Mouse (Mus musculus): ENCODE results near the gene Epha10. TPM values are rescaled to one million over a fixed set of nuclear protein-coding genes. Genes with fewer than 3 reads are reported as not detected.
A peak's percentile ranks its signal among the peaks of the same experiment; 100 is the strongest.
"Not testable (repeated sequence)": the region's sequence is repeated elsewhere in the genome, so short reads cannot be mapped to it uniquely, and the experiment has no call there.

The Epha10 gene
- polyA plus RNA-seq, 1 experiment from 2014 or later = not detected

- H3K4me3 ChIP-seq (ENCODE audit: inconsistent target) = peak within 1 kb of the TSS; percentile 97
- H3K79me2 ChIP-seq (ENCODE audit: inconsistent target) = peaks cover 37% of the 10 kb centered on the region
- H3K27ac ChIP-seq = peak within 1 kb of the TSS; percentile 60
- H3K36me3 ChIP-seq (ENCODE audit: inconsistent target) = peaks cover 17% of the 10 kb centered on the region; the same call in 1 of the 2 replicates
- under 1% methylated on average over 52 of the region's 52 CpGs for WGBS (ENCODE audit: missing documents)
Measured at GRCm38 (mm10) chr4:124936613-124937471, 56.1 kb downstream of the Epha10 start, which contains the start of gene 9930104L06Rik. Gene 9930104L06Rik (plus strand): TSS chr4:124937048.

GRCm38 (mm10) chr4:124939211-124939610, 58.5 kb downstream of the Epha10 start, which contains the start of gene Cdca8:
Gene Cdca8 (minus strand): TSS chr4:124939311.
- WGBS (ENCODE audit: missing documents) = 91% methylated on average over 2 of the region's 4 CpGs
- not testable (repeated sequence) for H3K4me3 ChIP-seq (ENCODE audit: inconsistent target); H3K27ac ChIP-seq
- peaks cover 37% of the 10 kb centered on the region for H3K79me2 ChIP-seq (ENCODE audit: inconsistent target)
- H3K36me3 ChIP-seq (ENCODE audit: inconsistent target) = peaks cover 25% of the 10 kb centered on the region; the same call in 1 of the 2 replicates

GRCm38 (mm10) chr4:124943022-124943421, 62.3 kb downstream of the Epha10 start:
- Histone ChIP-seq H3K27ac (no peak overlapping the region), H3K36me3 (ENCODE audit: inconsistent target) (peaks cover 25% of the 10 kb centered on the region; the same call in 1 of the 2 replicates), H3K79me2 (ENCODE audit: inconsistent target) (peaks cover 7% of the 10 kb centered on the region), H3K4me3 (ENCODE audit: inconsistent target) (no peak overlapping the region)
- 0% methylated on average over 4 of the region's 4 CpGs for WGBS (ENCODE audit: missing documents)

GRCm38 (mm10) chr4:124943781-124944180, 63.1 kb downstream of the Epha10 start:
- Histone ChIP-seq H3K36me3 (ENCODE audit: inconsistent target) (peaks cover 25% of the 10 kb centered on the region; the same call in 1 of the 2 replicates), H3K27ac (no peak overlapping the region), H3K79me2 (ENCODE audit: inconsistent target) (no peaks in the 10 kb centered on the region; the same call in 1 of the 2 replicates), H3K4me3 (ENCODE audit: inconsistent target) (no peak overlapping the region)
- 97% methylated on average over 5 of the region's 5 CpGs for WGBS (ENCODE audit: missing documents)

- Histone ChIP-seq H3K79me2 (ENCODE audit: inconsistent target) (no peaks in the 10 kb centered on the region), H3K4me3 (ENCODE audit: inconsistent target) (no peak overlapping the region), H3K36me3 (ENCODE audit: inconsistent target) (peaks cover 21% of the 10 kb centered on the region; the same call in 1 of the 2 replicates), H3K27ac (no peak overlapping the region)
- WGBS (ENCODE audit: missing documents) = 63% methylated on average over 2 of the region's 2 CpGs
Measured at GRCm38 (mm10) chr4:124944961-124945360, 64.3 kb downstream of the Epha10 start.

GRCm38 (mm10) chr4:124949488-124949887, 68.8 kb downstream of the Epha10 start:
- no peaks in the 10 kb centered on the region for H3K79me2 ChIP-seq (ENCODE audit: inconsistent target)
- no peak overlapping the region for H3K27ac ChIP-seq
- WGBS (ENCODE audit: missing documents) = 91% methylated on average over 3 of the region's 3 CpGs
- no peak overlapping the region for H3K4me3 ChIP-seq (ENCODE audit: inconsistent target)
- no peaks in the 10 kb centered on the region for H3K36me3 ChIP-seq (ENCODE audit: inconsistent target)

GRCm38 (mm10) chr4:124950181-124951035, 69.7 kb downstream of the Epha10 start:
- no peak overlapping the region for H3K27ac ChIP-seq
- no peaks in the 10 kb centered on the region for H3K79me2 ChIP-seq (ENCODE audit: inconsistent target)
- 91% methylated on average over 20 of the region's 21 CpGs for WGBS (ENCODE audit: missing documents)
- H3K36me3 ChIP-seq (ENCODE audit: inconsistent target) = no peaks in the 10 kb centered on the region
- H3K4me3 ChIP-seq (ENCODE audit: inconsistent target) = no peak overlapping the region

GRCm38 (mm10) chr4:124951036-124951433, 70.3 kb downstream of the Epha10 start:
- no peaks in the 10 kb centered on the region for H3K79me2 ChIP-seq (ENCODE audit: inconsistent target)
- no peaks in the 10 kb centered on the region for H3K36me3 ChIP-seq (ENCODE audit: inconsistent target)
- 42% methylated on average over 10 of the region's 10 CpGs for WGBS (ENCODE audit: missing documents)
- H3K27ac ChIP-seq = no peak overlapping the region
- H3K4me3 ChIP-seq (ENCODE audit: inconsistent target) = no peak overlapping the region

GRCm38 (mm10) chr4:124953546-124953945, 72.8 kb downstream of the Epha10 start:
- H3K4me3 ChIP-seq (ENCODE audit: inconsistent target) = no peak overlapping the region
- H3K79me2 ChIP-seq (ENCODE audit: inconsistent target) = no peaks in the 10 kb centered on the region
- H3K36me3 ChIP-seq (ENCODE audit: inconsistent target) = no peaks in the 10 kb centered on the region
- WGBS (ENCODE audit: missing documents) = 57% methylated on average over 4 of the region's 4 CpGs
- H3K27ac ChIP-seq = no peak overlapping the region

- Histone ChIP-seq H3K79me2 (ENCODE audit: inconsistent target) (no peaks in the 10 kb centered on the region), H3K36me3 (ENCODE audit: inconsistent target) (no peaks in the 10 kb centered on the region), H3K27ac (no peak overlapping the region), H3K4me3 (ENCODE audit: inconsistent target) (no peak overlapping the region)
- 95% methylated on average over 2 of the region's 2 CpGs for WGBS (ENCODE audit: missing documents)
Measured at GRCm38 (mm10) chr4:124957284-124957683, 76.6 kb downstream of the Epha10 start.

GRCm38 (mm10) chr4:124959062-124959461, 78.4 kb downstream of the Epha10 start:
- H3K79me2 ChIP-seq (ENCODE audit: inconsistent target) = no peaks in the 10 kb centered on the region
- H3K36me3 ChIP-seq (ENCODE audit: inconsistent target) = no peaks in the 10 kb centered on the region
- H3K4me3 ChIP-seq (ENCODE audit: inconsistent target) = no peak overlapping the region
- no peak overlapping the region for H3K27ac ChIP-seq
- 65% methylated on average over 10 of the region's 11 CpGs for WGBS (ENCODE audit: missing documents)

GRCm38 (mm10) chr4:124960940-124961339, 80.2 kb downstream of the Epha10 start:
- Histone ChIP-seq H3K4me3 (ENCODE audit: inconsistent target) (no peak overlapping the region), H3K79me2 (ENCODE audit: inconsistent target) (no peaks in the 10 kb centered on the region), H3K36me3 (ENCODE audit: inconsistent target) (no peaks in the 10 kb centered on the region), H3K27ac (no peak overlapping the region)
- WGBS (ENCODE audit: missing documents) = 26% methylated on average over 11 of the region's 11 CpGs

- H3K79me2 ChIP-seq (ENCODE audit: inconsistent target) = no peaks in the 10 kb centered on the region
- WGBS (ENCODE audit: missing documents) = 92% methylated on average over 11 of the region's 11 CpGs
Measured at GRCm38 (mm10) chr4:124962576-124962975, 81.9 kb downstream of the Epha10 start.

GRCm38 (mm10) chr4:124964912-124965599, 84.4 kb downstream of the Epha10 start:
- Histone ChIP-seq H3K79me2 (ENCODE audit: inconsistent target) (no peaks in the 10 kb centered on the region), H3K27ac (no peak overlapping the region), H3K4me3 (ENCODE audit: inconsistent target) (no peak overlapping the region), H3K36me3 (ENCODE audit: inconsistent target) (no peaks in the 10 kb centered on the region)
- 90% methylated on average over 7 of the region's 8 CpGs for WGBS (ENCODE audit: missing documents)

More at GRCm38 (mm10) chr4:124962576-124962975, 81.9 kb downstream of the Epha10 start:
- no peaks in the 10 kb centered on the region for H3K36me3 ChIP-seq (ENCODE audit: inconsistent target)
- no peak overlapping the region for H3K27ac ChIP-seq
- no peak overlapping the region for H3K4me3 ChIP-seq (ENCODE audit: inconsistent target)

Measured in macrophage (primary cell).